Comparison of ENCODE assay signal across 14 mouse cellular contexts in genomic region chr14:25442676-25443075, GRCm38 (mm10). TPM values are rescaled to one million over a fixed set of nuclear protein-coding genes. Genes with fewer than 3 reads are reported as not detected.
A peak's percentile ranks its signal among the peaks of the same experiment; 100 is the strongest.
DNase-seq lines count a peak whose midpoint lies in the region; ATAC-seq lines count a peak whose summit lies in the region.
"Had no signal": no experiment of that assay in that cellular context is flagged by ENCODE, and none has a peak within 500 bp of the region (broad histone marks: within the 10 kb centered on the region; RNA-seq: fewer than 3 reads in every experiment).

No protein-coding gene starts in this region.

- DNase-seq in cerebellum, adult 11-12 months, result peak; percentile 1
- DNase-seq in cerebellum, adult 9-10 months, result no peak
- DNase-seq in liver, result no peak
- peak; percentile 63 to 84 for DNase-seq in thymus, postnatal 36 days
- DNase-seq in layer of hippocampus, adult 18-20 months (ENCODE audit: low spot score in 2 of 2), result no peak
- DNase-seq: cerebellum, postnatal 36 days had no signal

- no peak overlapping the region for H3K4me3 ChIP-seq in liver, embryonic 12.5 days
- H3K4me3 ChIP-seq in liver, embryonic 16.5 days (ENCODE audit: low read depth, low read length), result no peak overlapping the region
- H3K4me3 ChIP-seq: embryonic facial prominence, embryonic 12.5 days; intestine, embryonic 15.5 days; limb, embryonic 13.5 days; midbrain, embryonic 13.5 days had no signal

- ATAC-seq in liver, embryonic 12.5 days, result 0 out of 2 replicates have a peak, but pooled peaks have one; percentile 48
- ATAC-seq in liver, embryonic 16.5 days (ENCODE audit: low read depth), result 0 out of 2 replicates have a peak, but pooled peaks have one; percentile 7
- no peak for ATAC-seq in monocyte, adult 5-6 weeks (replicated peaks; ENCODE audit: insufficient number of reproducible peaks, low FRiP score, low TSS enrichment, poor library complexity, severe bottlenecking)
- ATAC-seq: intestine, embryonic 15.5 days; lung, postnatal 0 days; midbrain, embryonic 13.5 days had no signal

- no peaks in the 10 kb centered on the region for H3K9me3 ChIP-seq in liver, embryonic 12.5 days (replicated peaks)
- H3K9me3 ChIP-seq in liver, embryonic 16.5 days (replicated peaks; ENCODE audit: control insufficient read depth, low read length), result no peaks in the 10 kb centered on the region
- H3K9me3 ChIP-seq: embryonic facial prominence, embryonic 12.5 days; intestine, embryonic 15.5 days; limb, embryonic 13.5 days; midbrain, embryonic 13.5 days had no signal

- 24% methylated on average over 2 of the region's 2 CpGs for WGBS in liver, embryonic 12.5 days (ENCODE audit: insufficient replicate concordance)
- WGBS in liver, embryonic 16.5 days (ENCODE audit: insufficient replicate concordance), result 37% methylated on average over 2 of the region's 2 CpGs

- no peak overlapping the region for H3K4me2 ChIP-seq in liver, embryonic 12.5 days
- H3K4me2 ChIP-seq in liver, embryonic 16.5 days (ENCODE audit: low read depth, low read length), result no peak overlapping the region
- H3K4me2 ChIP-seq: embryonic facial prominence, embryonic 12.5 days; intestine, embryonic 15.5 days; limb, embryonic 13.5 days; midbrain, embryonic 13.5 days had no signal

- no peaks in the 10 kb centered on the region for H3K36me3 ChIP-seq in liver, embryonic 12.5 days
- H3K36me3 ChIP-seq in liver, embryonic 16.5 days (ENCODE audit: control insufficient read depth, insufficient read depth), result no peaks in the 10 kb centered on the region
- H3K36me3 ChIP-seq: embryonic facial prominence, embryonic 12.5 days; intestine, embryonic 15.5 days; limb, embryonic 13.5 days; midbrain, embryonic 13.5 days had no signal

- H3K27ac ChIP-seq in liver, embryonic 12.5 days, result no peak overlapping the region
- no peak overlapping the region for H3K27ac ChIP-seq in liver, embryonic 16.5 days (ENCODE audit: low read length)
- H3K27ac ChIP-seq: embryonic facial prominence, embryonic 12.5 days; intestine, embryonic 15.5 days; limb, embryonic 13.5 days; midbrain, embryonic 13.5 days had no signal

- H3K4me1 ChIP-seq in liver, embryonic 12.5 days, result peaks cover 27% of the 10 kb centered on the region
- no peaks in the 10 kb centered on the region for H3K4me1 ChIP-seq in liver, embryonic 16.5 days (ENCODE audit: control insufficient read depth, low read depth, low read length)
- H3K4me1 ChIP-seq: intestine, embryonic 15.5 days had no signal

- peaks cover 5% of the 10 kb centered on the region for H3K27me3 ChIP-seq in liver, embryonic 12.5 days (replicated peaks)
- H3K27me3 ChIP-seq in liver, embryonic 16.5 days (ENCODE audit: control insufficient read depth, insufficient read depth, low read depth, low read length), result no peaks in the 10 kb centered on the region
- H3K27me3 ChIP-seq: intestine, embryonic 15.5 days; limb, embryonic 13.5 days; midbrain, embryonic 13.5 days had no signal

- no peak overlapping the region for H3K9ac ChIP-seq in liver, embryonic 12.5 days
- no peak overlapping the region for H3K9ac ChIP-seq in liver, embryonic 16.5 days (ENCODE audit: low read depth, low read length)
- H3K9ac ChIP-seq: embryonic facial prominence, embryonic 12.5 days; intestine, embryonic 15.5 days; limb, embryonic 13.5 days; midbrain, embryonic 13.5 days had no signal

RNA-seq across cellular contexts. Expression of gene Zmiz1, which starts 16.3 kb away (rescaled TPM):
- polyA plus RNA-seq in liver, embryonic 12.5 days (2016; fragmentation: Nextera tagmentation; extraction: Ambion mirVana), result 9.1 and 10.2 TPM in 2 replicates
- polyA plus RNA-seq in liver, embryonic 16.5 days (2015; fragmentation: Nextera tagmentation; extraction: Ambion mirVana), result 4.1 and 6.1 TPM in 2 replicates
- total RNA-seq in monocyte, adult 5-6 weeks (2017), result 18.2 to 63.6 TPM (median 22.9 TPM) in 3 replicates
- 10 to 100 TPM; 86.3 to 88.2 TPM for total RNA-seq in layer of hippocampus, adult 18-20 months (2021)

Comparison
In these comparisons a context has a peak if more than half of its experiments do, and no peak if none do; other contexts are left out.
1. DNase-seq: peak in cerebellum, adult 11-12 months (single experiment) and thymus, postnatal 36 days (2 of 2); none in cerebellum, adult 9-10 months (single experiment), liver (single experiment) and layer of hippocampus, adult 18-20 months (0 of 2).